Mouse (Mus musculus): ENCODE data around the gene Atox1. TPM values are rescaled to one million over a fixed set of nuclear protein-coding genes. Genes with fewer than 3 reads are reported as not detected.
"Not testable (repeated sequence)": the region's sequence is repeated elsewhere in the genome, so short reads cannot be mapped to it uniquely, and the experiment has no call there.

The Atox1 gene
- polyA plus RNA-seq, 1 experiment from 2014 or later, result 531 TPM

DNA sequence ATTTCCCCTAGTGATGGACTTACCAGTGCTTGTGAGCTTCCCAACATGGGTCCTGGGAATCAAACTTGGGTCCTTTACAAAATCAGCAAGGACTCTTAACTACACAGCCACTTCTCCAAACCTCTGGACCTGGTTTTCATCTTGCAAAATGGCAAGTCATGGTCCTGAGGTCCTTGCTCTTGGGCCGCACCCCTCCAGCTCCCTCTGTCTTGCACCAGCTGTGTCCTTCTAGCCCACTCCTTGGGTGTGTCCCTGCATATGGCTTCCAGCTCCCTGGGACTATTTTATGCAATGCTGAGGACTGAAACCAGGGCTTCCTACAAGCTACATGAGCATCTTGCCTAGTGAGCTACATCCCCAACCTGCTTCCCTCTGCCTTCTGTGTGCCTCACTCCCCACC is 38.1 kb downstream of the Atox1 start, which contains the start of gene Sparc:
TSS of gene Sparc (minus strand) at position 206 of the 400 bp plus-strand sequence.
- WGBS, result 90% methylated on average over 1 of the region's 1 CpGs
- H3K36me3 ChIP-seq, result no peaks in the 10 kb centered on the region
- no peak for ATAC-seq (ENCODE audit: borderline replicate concordance, extremely low read depth, low FRiP score, low TSS enrichment)
- no peaks in the 10 kb centered on the region for H3K9me3 ChIP-seq
- peak within 1 kb of the TSS; percentile 73 for H3K27ac ChIP-seq
- no peaks in the 10 kb centered on the region for H3K27me3 ChIP-seq
- no peak within 1 kb of the TSS for H3K4me3 ChIP-seq
- no peak within 1 kb of the TSS for H3K4me2 ChIP-seq
- no peak within 1 kb of the TSS for H3K9ac ChIP-seq
- H3K4me1 ChIP-seq, result peaks cover 54% of the 10 kb centered on the region

DNA sequence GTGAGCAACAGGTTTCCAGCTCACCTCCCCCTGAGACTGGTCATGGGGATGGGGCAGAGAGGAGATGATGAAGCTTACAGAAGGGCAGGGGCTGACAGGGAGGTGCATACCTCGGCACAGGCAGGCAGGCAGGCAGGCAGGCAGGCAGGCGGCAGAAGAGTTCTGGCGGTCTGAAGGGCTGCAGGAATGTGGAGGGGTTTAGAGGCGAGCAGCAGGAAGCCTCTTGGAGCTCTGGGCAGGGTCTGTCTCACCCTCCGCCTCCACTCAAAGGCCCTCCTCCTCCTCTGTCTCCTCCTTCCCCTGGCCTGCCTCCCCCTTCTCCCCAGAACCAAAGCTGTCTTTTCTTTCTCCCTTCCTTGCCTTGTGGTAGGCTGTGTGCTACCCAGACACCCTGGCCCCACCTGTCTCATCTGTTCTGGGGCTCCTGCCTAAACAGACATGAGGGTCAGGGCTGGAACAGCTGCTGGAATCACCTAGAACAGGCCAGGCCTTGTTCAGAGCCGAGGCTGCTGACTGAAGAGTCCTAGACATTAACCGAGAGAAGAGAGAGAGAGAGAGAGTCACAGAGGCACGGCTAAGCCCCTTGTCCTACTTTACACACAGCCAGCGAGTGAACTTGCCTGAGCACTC is 41.2 kb downstream of the Atox1 start:
- peak overlapping the region; percentile 66 for H3K4me3 ChIP-seq
- peak overlapping the region; percentile 76 for H3K9ac ChIP-seq
- peaks cover 63% of the 10 kb centered on the region for H3K4me1 ChIP-seq
- WGBS, result 3% methylated on average over 6 of the region's 9 CpGs
- peak overlapping the region; percentile 60 for H3K4me2 ChIP-seq
- H3K27me3 ChIP-seq, result no peaks in the 10 kb centered on the region
- no peaks in the 10 kb centered on the region for H3K36me3 ChIP-seq
- ATAC-seq (ENCODE audit: borderline replicate concordance, extremely low read depth, low FRiP score, low TSS enrichment), result peak; percentile 91
- H3K27ac ChIP-seq, result peak overlapping the region; percentile 98
- H3K9me3 ChIP-seq, result no peaks in the 10 kb centered on the region

- WGBS, result 2% methylated on average over 4 of the region's 4 CpGs
- H3K4me1 ChIP-seq, result peaks cover 63% of the 10 kb centered on the region
These were observed 41.8 kb downstream of the Atox1 start for GRCm38 (mm10) chr11:55419296-55419677.

DNA sequence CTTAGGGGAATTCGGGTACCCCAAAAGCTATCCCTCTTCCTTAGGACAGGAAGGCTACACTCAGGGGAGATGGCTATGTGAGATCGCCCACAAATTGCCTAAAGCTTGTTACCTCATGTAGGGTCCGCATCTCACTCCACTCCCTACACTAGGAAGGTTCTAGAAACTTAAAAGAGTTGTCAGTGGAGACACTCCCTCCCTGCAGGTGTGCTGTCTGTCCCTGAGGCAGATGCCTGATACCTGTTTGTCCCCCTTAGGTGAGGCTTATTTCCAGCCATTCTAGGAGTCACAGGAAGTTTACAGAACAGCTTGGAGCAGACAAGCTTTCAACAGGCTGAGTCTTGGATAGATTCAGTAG is 42.4 kb downstream of the Atox1 start:
- Histone ChIP-seq H3K4me3 (peak overlapping the region; percentile 66), H3K36me3 (no peaks in the 10 kb centered on the region), H3K27ac (peak overlapping the region; percentile 98), H3K4me1 (peaks cover 62% of the 10 kb centered on the region), H3K27me3 (no peaks in the 10 kb centered on the region), H3K9ac (peak overlapping the region; percentile 76), H3K9me3 (no peaks in the 10 kb centered on the region), H3K4me2 (peak overlapping the region; percentile 60)
- ATAC-seq (ENCODE audit: borderline replicate concordance, extremely low read depth, low FRiP score, low TSS enrichment), result no peak
- 3% methylated on average over 3 of the region's 3 CpGs for WGBS

More at GRCm38 (mm10) chr11:55419296-55419677, 41.8 kb downstream of the Atox1 start:
- ATAC-seq (ENCODE audit: borderline replicate concordance, extremely low read depth, low FRiP score, low TSS enrichment), result no peak
- peak overlapping the region; percentile 60 for H3K4me2 ChIP-seq
- peak overlapping the region; percentile 66 for H3K4me3 ChIP-seq
- no peaks in the 10 kb centered on the region for H3K27me3 ChIP-seq
- H3K36me3 ChIP-seq, result no peaks in the 10 kb centered on the region
- peak overlapping the region; percentile 98 for H3K27ac ChIP-seq
- peak overlapping the region; percentile 76 for H3K9ac ChIP-seq
- no peaks in the 10 kb centered on the region for H3K9me3 ChIP-seq

GRCm38 (mm10) chr11:55417898-55418703 is 42.9 kb downstream of the Atox1 start:
- H3K27me3 ChIP-seq, result no peaks in the 10 kb centered on the region
- H3K9ac ChIP-seq, result peak overlapping the region; percentile 76
- no peaks in the 10 kb centered on the region for H3K36me3 ChIP-seq
- H3K4me2 ChIP-seq, result peak overlapping the region; percentile 60
- H3K4me3 ChIP-seq, result peak overlapping the region; percentile 66
- WGBS, result under 1% methylated on average over 23 of the region's 24 CpGs
- peak; percentile 70 for ATAC-seq (ENCODE audit: borderline replicate concordance, extremely low read depth, low FRiP score, low TSS enrichment)
- no peaks in the 10 kb centered on the region for H3K9me3 ChIP-seq
- H3K27ac ChIP-seq, result peak overlapping the region; percentile 98
- H3K4me1 ChIP-seq, result peaks cover 64% of the 10 kb centered on the region

DNA sequence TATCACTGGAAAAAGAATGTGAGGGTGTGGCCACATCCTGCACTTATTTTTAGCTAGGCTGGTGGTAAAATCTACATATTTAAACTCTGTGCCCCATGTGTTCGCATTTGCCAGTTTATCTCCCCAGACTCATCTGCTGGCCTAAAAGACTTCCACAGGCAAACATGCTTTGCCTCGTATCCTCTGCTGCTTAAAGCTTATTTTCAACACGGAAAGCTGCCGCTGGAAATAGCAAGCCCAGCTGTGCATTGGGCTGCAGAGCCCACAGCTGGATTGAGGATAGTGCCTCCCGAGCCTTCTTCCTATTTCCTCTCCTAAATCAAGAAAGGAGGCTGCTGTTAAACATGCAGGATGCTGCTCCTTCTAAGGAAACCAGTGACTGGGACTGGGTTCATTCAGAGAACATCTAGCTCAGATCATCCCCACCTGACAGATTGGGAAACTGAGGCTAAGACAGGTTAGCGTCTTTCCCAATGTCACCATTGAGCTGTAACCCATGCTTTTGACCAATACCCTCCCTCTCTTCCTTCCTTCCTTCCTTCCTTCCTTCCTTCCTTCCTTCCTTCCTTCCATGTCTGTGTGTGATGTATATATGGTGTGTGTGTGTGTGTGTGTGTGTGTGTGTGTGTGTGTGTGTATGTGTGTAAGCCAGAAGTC is 44.3 kb downstream of the Atox1 start:
- Histone ChIP-seq H3K9ac (peak overlapping the region; percentile 34), H3K4me3 (peak overlapping the region; percentile 66), H3K27me3 (no peaks in the 10 kb centered on the region), H3K27ac (peak overlapping the region; percentile 98), H3K4me1 (peaks cover 70% of the 10 kb centered on the region), H3K9me3 (no peaks in the 10 kb centered on the region), H3K4me2 (peak overlapping the region; percentile 60), H3K36me3 (peaks cover 9% of the 10 kb centered on the region; the same call in 1 of the 2 replicates)
- 37% methylated on average over 6 of the region's 6 CpGs for WGBS
- no peak for ATAC-seq (ENCODE audit: borderline replicate concordance, extremely low read depth, low FRiP score, low TSS enrichment)

- Histone ChIP-seq H3K27ac (peak overlapping the region; percentile 98; the same call in 1 of the 2 replicates), H3K4me1 (peaks cover 73% of the 10 kb centered on the region), H3K4me2 (peak overlapping the region; percentile 60)
- H3K9me3 ChIP-seq; H3K4me3 ChIP-seq; H3K9ac ChIP-seq; H3K27me3 ChIP-seq; H3K36me3 ChIP-seq; ATAC-seq (ENCODE audit: borderline replicate concordance, extremely low read depth, low FRiP score, low TSS enrichment): not testable (repeated sequence)
- 85% methylated on average over 6 of the region's 6 CpGs for WGBS
These were observed 45.3 kb downstream of the Atox1 start for GRCm38 (mm10) chr11:55415731-55416130.

DNA sequence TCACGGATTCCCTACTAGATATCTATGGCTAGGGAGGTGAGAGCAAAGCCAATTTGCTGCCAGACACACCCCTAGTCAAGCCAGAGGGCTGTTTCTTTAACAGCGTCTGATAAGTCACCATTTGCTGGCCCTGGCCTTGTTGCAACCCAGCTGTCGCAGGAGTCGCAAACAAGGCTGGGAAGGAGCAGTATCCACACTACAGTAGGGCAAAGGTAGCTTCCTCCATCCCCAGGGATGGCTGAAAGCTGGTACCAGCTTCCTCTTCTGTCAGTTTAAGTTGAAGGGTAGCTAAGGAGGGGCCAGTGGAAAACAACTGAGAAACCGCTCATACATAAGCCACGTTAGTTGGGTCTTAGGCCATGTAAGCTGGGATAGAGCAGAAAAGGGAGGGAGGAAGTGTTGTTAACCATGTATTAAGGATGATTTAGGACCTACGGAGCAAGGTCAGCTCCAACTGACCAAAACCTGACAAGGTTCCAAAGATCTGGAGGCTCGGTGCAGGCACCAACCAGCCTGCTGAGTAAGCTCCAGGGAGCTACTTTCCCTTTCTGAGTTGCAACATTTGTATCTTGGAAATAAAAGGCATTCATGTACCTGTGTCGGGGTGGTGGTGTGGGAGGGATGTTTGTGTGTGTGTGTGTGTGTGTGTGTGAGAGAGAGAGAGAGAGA is 45.9 kb downstream of the Atox1 start:
- Histone ChIP-seq H3K27ac (peak overlapping the region; percentile 60), H3K27me3 (no peaks in the 10 kb centered on the region), H3K9ac (no peak overlapping the region), H3K36me3 (peaks cover 11% of the 10 kb centered on the region), H3K9me3 (no peaks in the 10 kb centered on the region), H3K4me3 (no peak overlapping the region), H3K4me2 (peak overlapping the region; percentile 36), H3K4me1 (peaks cover 69% of the 10 kb centered on the region)
- no peak for ATAC-seq (ENCODE audit: borderline replicate concordance, extremely low read depth, low FRiP score, low TSS enrichment)
- 42% methylated on average over 9 of the region's 9 CpGs for WGBS

DNA sequence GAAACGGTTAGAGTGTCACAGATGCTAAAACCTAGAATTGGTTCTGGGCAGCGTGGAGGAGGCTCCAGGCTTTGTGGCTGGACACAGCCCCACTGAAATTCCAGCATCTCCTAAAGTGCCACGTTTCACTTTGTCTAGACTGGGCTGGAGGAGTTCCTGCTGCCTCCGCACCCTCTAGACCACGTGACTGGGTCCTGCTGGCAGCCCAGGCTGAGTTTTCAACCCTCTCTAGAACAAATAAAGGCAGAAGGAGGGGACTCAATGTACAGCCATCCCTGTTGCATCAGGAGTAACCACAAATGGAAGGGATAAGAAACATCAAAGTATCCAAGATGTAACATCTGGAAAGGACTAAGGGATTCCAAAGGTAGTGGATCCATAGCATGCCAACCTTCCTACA is 46.7 kb downstream of the Atox1 start:
- Histone ChIP-seq H3K9ac (no peak overlapping the region), H3K27me3 (no peaks in the 10 kb centered on the region), H3K9me3 (no peaks in the 10 kb centered on the region), H3K36me3 (peaks cover 19% of the 10 kb centered on the region), H3K27ac (peak overlapping the region; percentile 60), H3K4me2 (peak overlapping the region; percentile 7; the same call in 1 of the 2 replicates), H3K4me1 (peaks cover 65% of the 10 kb centered on the region), H3K4me3 (no peak overlapping the region)
- ATAC-seq (ENCODE audit: borderline replicate concordance, extremely low read depth, low FRiP score, low TSS enrichment), result no peak
- 39% methylated on average over 5 of the region's 5 CpGs for WGBS

GRCm38 (mm10) chr11:55413416-55413796 is 47.6 kb downstream of the Atox1 start:
- ATAC-seq (ENCODE audit: borderline replicate concordance, extremely low read depth, low FRiP score, low TSS enrichment), result no peak
- Histone ChIP-seq H3K36me3 (peaks cover 28% of the 10 kb centered on the region), H3K27me3 (no peaks in the 10 kb centered on the region), H3K4me3 (no peak overlapping the region), H3K4me1 (peaks cover 65% of the 10 kb centered on the region), H3K27ac (no peak overlapping the region), H3K9me3 (no peaks in the 10 kb centered on the region), H3K4me2 (no peak overlapping the region), H3K9ac (no peak overlapping the region)
- WGBS, result 92% methylated on average over 2 of the region's 2 CpGs

DNA sequence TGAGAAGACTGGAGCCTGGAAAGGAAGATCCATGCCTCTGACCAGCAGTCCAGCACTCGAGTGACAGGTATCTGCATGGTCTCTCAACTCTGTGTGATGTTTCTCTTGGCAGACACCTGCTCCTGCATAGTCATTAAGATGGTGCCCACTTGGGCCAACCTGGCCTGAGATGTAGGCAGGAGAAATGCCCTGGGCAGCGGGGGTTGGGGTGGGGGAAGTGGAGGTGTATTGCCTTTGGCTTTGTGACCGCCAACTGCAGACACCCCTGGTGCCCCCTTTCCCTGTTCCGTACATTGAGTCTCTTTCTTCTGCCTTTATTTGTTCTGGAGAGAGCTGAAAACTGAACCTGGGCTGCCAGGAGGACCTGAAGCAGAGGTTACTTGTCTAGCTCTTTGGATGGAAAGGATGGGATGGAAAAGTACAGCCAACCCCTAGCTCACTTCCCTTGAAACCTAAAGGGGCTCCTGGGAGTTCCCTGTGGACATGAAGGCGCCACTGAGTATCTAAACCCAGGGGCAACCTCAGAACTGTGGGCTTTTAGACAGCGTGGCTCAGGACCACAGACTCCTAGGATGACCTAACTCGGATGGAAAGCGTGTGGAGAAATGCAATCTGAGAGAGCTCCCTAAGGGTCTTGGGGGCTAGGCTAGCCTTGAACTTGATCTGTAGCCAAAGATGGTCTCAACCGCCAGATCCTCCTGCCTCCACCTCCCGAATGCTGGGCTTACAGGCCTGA is 48.2 kb downstream of the Atox1 start:
- Histone ChIP-seq H3K27ac (peak overlapping the region; percentile 59; the same call in 1 of the 2 replicates), H3K4me1 (peaks cover 65% of the 10 kb centered on the region), H3K9me3 (no peaks in the 10 kb centered on the region), H3K36me3 (peaks cover 34% of the 10 kb centered on the region), H3K4me3 (no peak overlapping the region), H3K27me3 (no peaks in the 10 kb centered on the region), H3K4me2 (no peak overlapping the region), H3K9ac (no peak overlapping the region)
- ATAC-seq (ENCODE audit: borderline replicate concordance, extremely low read depth, low FRiP score, low TSS enrichment), result no peak
- 90% methylated on average over 10 of the region's 10 CpGs for WGBS
